ENCODE assay signal across 8 mouse cellular contexts in genomic region chr2:26933304-26934055, GRCm38 (mm10). TPM values are rescaled to one million over a fixed set of nuclear protein-coding genes. Genes with fewer than 3 reads are reported as not detected.
DNase-seq lines count a peak whose midpoint lies in the region; ATAC-seq and TF ChIP-seq lines count a peak whose summit lies in the region.

Gene Surf4, minus strand, starts transcription at chr2:26933928.
Gene Stkld1, plus strand, starts transcription at chr2:26934047.

- WGBS in lung, embryonic 15.5 days = 1% methylated on average over 67 of the region's 70 CpGs
- 1% methylated on average over 62 of the region's 70 CpGs for WGBS in olfactory bulb, adult 2 months

- no peaks in the 10 kb centered on the region for H3K27me3 ChIP-seq in lung, embryonic 15.5 days

- no peaks in the 10 kb centered on the region for H3K9me3 ChIP-seq in lung, embryonic 15.5 days

- DNase-seq in MN1 (ENCODE audit: low spot score) = peak; percentile 92
- DNase-seq in cerebellum, adult 8-10 months = peak; percentile 89
- DNase-seq in forelimb bud, embryonic 11.5 days (ENCODE audit: low read depth, low spot score) = peak; percentile 91
- peak; percentile 58 for DNase-seq in layer of hippocampus, adult 9-10 months (ENCODE audit: low spot score)
- DNase-seq in thymus, adult 18-20 months = peak; percentile 92 to 96

- TF ChIP-seq CTCF in olfactory bulb, adult 2 months (IDR thresholded peaks at IDR 0.05; ENCODE audit: insufficient read depth, low read depth, low read length) = no peak

- H3K4me2 ChIP-seq in lung, embryonic 15.5 days = peak within 1 kb of the TSS; percentile 64

- TF ChIP-seq POLR2A in olfactory bulb, adult 2 months (IDR thresholded peaks at IDR 0.05; ENCODE audit: insufficient read depth, low read depth, low read length) = peak; percentile 57; the same call in 1 of the 2 replicates

- H3K4me1 ChIP-seq in lung, embryonic 15.5 days = peaks cover 21% of the 10 kb centered on the region
- peaks cover 14% of the 10 kb centered on the region for H3K4me1 ChIP-seq in olfactory bulb, adult 2 months (ENCODE audit: control insufficient read depth, insufficient read depth, low read length)

- H3K9ac ChIP-seq in lung, embryonic 15.5 days = peak within 1 kb of the TSS; percentile 95

- H3K4me3 ChIP-seq in lung, embryonic 15.5 days = peak within 1 kb of the TSS; percentile 95
- H3K4me3 ChIP-seq in olfactory bulb, adult 2 months (ENCODE audit: insufficient read depth, low read depth, low read length) = peak within 1 kb of the TSS; percentile 100

- peak; percentile 91 to 93 for ATAC-seq in hematopoietic stem cell, adult 5-6 weeks (replicated peaks in 1 of 2; ENCODE audit: insufficient read depth in 1 of 2, low FRiP score in 2 of 2, low TSS enrichment in 1 of 2, low read depth in 1 of 2, poor library complexity in 2 of 2, severe bottlenecking in 2 of 2)
- ATAC-seq in lung, embryonic 15.5 days (ENCODE audit: borderline replicate concordance, extremely low read depth, low FRiP score, low TSS enrichment) = peak; percentile 96

- peak within 1 kb of the TSS; percentile 90 for H3K27ac ChIP-seq in lung, embryonic 15.5 days
- H3K27ac ChIP-seq in olfactory bulb, adult 2 months (ENCODE audit: insufficient read depth, low read depth, low read length) = peak within 1 kb of the TSS; percentile 67; the same call in 1 of the 2 replicates

- peaks cover 24% of the 10 kb centered on the region for H3K36me3 ChIP-seq in lung, embryonic 15.5 days

RNA-seq across cellular contexts. Expression of gene Surf4, which starts in this region (rescaled TPM):
- 54.8 and 64.1 TPM in 2 replicates for total RNA-seq in hematopoietic stem cell, adult 5-6 weeks (2017)
- polyA plus RNA-seq in lung, embryonic 15.5 days (2015; fragmentation: Nextera tagmentation; extraction: Ambion mirVana) = 222 and 225 TPM in 2 replicates
- polyA plus RNA-seq in olfactory bulb, adult 2 months (2012; ENCODE audit: insufficient read depth, insufficient read length, low replicate concordance, missing spikeins) = not detected in 2 replicates

RNA-seq across cellular contexts. Expression of gene Stkld1, which starts in this region (rescaled TPM):
- not detected in 2 replicates for total RNA-seq in hematopoietic stem cell, adult 5-6 weeks (2017)
- polyA plus RNA-seq in lung, embryonic 15.5 days (2015; fragmentation: Nextera tagmentation; extraction: Ambion mirVana) = 0.31 TPM in 1 of 2 replicates, not detected in the other
- polyA plus RNA-seq in olfactory bulb, adult 2 months (2012; ENCODE audit: insufficient read depth, insufficient read length, low replicate concordance, missing spikeins) = not detected in 2 replicates

Comparison
In these comparisons a context has a peak if more than half of its experiments do, and no peak if none do; other contexts are left out.
1. Peak in every context shown above with its lines: DNase-seq, ATAC-seq, H3K4me3 ChIP-seq and H3K27ac ChIP-seq.